Mouse (Mus musculus) NIH3T3 (cell line): ENCODE data around the gene Faah.

Experiments
- DNase-seq: peaks from one replicate; pipeline ENCODE4 v3.0.0-alpha.2; 2012; ENCODE audit warnings: low read depth

Gene Faah

DNA sequence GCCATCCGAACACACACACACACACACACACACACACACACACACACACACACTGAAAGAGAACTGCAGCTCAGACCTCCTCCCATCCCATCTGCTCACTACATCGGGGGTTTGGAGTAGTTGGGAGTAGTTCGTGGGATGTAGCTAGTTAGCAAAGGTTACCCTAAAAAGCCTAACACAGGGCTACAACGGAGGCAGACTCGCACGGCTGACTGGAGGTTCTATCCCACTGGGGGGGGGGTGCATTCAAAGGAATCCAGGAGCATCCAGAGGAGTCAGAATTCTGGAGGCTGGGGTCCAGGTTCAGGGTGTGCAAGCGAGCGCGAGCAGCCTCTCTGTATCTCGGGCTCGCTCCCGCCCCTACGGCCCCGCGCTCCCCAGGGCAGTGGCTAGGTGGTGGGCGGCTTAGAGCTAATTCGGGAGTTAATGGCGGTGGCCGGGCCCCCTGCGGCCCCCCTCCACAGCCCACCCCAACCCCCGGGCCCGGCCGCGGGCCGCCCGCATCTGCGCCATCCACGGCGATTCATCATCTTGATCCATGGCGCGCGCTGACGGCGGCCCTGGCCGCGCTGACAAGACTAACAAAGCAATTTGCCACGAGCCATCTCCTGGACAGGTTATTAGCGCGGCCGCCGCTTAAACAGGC is 73.9 kb downstream of the Faah start:
- no peak for DNase-seq

- DNase-seq, result no peak
These were observed 76.4 kb downstream of the Faah start for GRCm38 (mm10) chr4:115941242-115941820.

DNA sequence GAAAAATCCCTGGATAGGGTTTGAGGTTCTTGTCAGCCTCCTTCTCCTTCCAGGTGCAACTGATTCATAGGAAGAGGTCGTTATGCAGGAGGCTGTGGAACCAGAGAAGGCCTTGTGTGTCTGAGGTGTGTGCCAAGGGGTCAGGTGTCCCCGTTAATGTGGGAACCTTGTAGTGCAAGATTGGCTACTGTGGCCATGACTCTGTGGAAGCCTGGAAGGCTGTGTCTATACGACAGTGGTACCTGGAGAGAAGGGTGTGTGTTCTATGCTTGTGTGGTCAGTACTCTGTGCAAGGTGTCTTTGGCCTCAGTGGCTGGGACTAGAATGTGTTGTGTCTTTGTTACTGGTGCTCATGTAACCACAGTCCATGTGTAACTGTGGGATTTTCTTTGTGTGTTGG is 77.0 kb downstream of the Faah start:
- DNase-seq, result no peak

- no peak for DNase-seq
These were observed 78.2 kb downstream of the Faah start, which contains the start of gene Dmbx1 for GRCm38 (mm10) chr4:115939295-115940102. Gene Dmbx1 (minus strand): TSS chr4:115939926.

DNA sequence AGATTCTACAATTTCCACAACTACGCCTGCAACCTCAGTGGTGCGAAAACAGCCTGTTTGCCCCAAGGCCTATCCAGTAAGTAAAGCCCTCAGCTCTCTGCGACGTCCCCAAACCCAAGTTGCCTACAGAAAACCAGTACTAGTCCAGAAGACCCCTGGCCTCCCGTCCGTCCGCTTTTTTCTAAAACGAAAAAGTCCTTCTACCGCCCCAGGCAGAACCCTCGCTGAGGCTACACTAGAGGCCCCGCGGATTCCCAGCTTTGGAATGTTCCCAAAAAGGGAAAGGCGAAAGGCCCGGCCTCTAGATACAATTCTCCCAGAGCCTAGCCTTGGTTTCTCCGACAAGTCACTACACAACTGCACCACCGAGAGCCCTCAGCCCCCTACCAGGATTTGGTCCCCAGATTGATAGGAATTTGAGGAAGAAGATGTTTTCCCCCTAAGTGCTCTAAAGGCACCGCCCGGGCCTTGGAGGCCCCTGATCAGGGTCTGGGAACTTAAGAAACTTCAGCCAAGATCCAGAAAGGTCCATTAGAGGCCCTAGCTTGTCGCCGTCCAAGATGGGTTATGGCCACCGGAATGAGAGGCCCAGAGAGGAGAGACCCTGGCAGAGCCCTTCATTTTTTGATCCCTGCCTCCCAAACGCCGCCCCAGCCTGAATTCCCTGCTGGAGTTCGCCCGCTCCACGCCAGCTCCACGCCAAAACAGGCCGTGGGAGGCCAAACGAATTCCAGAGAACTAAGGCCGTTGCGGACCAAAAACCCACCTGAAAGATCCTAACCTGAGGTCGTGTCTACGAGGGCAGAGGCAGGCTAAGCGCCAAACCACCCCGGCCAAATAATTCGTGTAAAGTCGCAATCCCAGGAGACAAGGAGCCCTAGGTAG is 79.2 kb downstream of the Faah start:
- DNase-seq, result no peak

GRCm38 (mm10) chr4:115937061-115937976 is 80.4 kb downstream of the Faah start:
- no peak for DNase-seq

GRCm38 (mm10) chr4:115936646-115937045 is 81.1 kb downstream of the Faah start:
- DNase-seq, result no peak

- no peak for DNase-seq
These were observed 81.7 kb downstream of the Faah start for GRCm38 (mm10) chr4:115935835-115936581.

GRCm38 (mm10) chr4:115931556-115932088 is 86.1 kb downstream of the Faah start:
- DNase-seq, result no peak

DNA sequence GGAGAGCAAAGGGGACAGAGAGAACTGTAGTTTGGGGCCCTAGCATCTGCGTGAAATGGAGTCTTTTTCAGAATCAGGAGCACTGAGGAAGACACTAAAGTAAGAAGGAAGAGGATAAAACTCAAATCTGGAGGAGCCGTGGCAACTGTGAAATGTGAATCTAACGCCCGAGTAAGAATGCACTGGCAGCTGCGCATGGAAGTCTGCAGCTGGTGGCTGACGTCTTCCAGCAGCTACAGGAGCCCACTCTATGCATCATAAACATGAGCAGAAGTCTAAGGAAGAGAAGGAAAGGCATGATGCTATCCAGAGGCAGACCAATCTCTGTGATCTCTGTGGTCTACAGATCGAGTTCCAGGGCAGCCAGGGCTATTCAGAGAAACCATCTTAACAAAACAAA is 90.1 kb downstream of the Faah start:
- DNase-seq, result no peak

- DNase-seq, result peak; percentile 34
These were observed 94.4 kb downstream of the Faah start for GRCm38 (mm10) chr4:115923262-115923880.

DNA sequence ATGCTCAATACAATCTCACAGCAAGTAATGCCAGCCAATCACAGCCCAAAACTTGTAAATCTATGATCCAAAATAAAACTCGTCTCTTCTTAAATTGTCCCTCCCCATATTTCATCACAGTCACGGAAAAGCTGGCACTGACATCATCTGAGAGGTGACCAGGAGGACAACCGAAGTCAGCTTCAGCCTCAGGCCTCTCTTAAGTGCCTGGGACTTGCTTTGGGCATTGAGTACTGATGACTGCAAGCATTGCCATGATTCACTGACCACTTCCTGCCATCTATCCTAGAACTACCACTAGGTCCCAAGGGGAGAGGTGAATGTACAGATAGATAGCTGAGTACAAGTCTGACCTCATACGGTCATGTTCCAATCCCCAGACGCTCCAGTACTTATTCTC is 95.0 kb downstream of the Faah start:
- peak; percentile 52 for DNase-seq

- no peak for DNase-seq
These were observed 97.8 kb downstream of the Faah start for GRCm38 (mm10) chr4:115919911-115920310.
